Mouse (Mus musculus) G1E (cell line): ENCODE data around the gene Slc35f1. TPM values are rescaled to one million over a fixed set of nuclear protein-coding genes. Genes with fewer than 3 reads are reported as not detected.

Source experiments
- ATAC-seq: 2 replicates; pipeline ENCODE4 v1.8.0; 2016; ENCODE audit warnings: mild to moderate bottlenecking; ENCODE audit not compliant: insufficient number of reproducible peaks, poor library complexity, low FRiP score, severe bottlenecking; ENCODE audit errors: extremely low read depth
- DNase-seq: peaks from one replicate; pipeline ENCODE4 v3.0.0; 2012; ENCODE audit warnings: low spot score
- H3K27me3 ChIP-seq: 2 replicates; pipeline ENCODE4 v1.6.1; 2012; ENCODE audit warnings: mild to moderate bottlenecking, low read length, inconsistent platforms; ENCODE audit not compliant: insufficient read depth
- H3K36me3 ChIP-seq: replicated peaks from 2 replicates; pipeline ENCODE3; 2012; ENCODE audit warnings: mild to moderate bottlenecking, inconsistent platforms
- H3K4me1 ChIP-seq: 2 replicates; pipeline ENCODE4 v1.6.1; 2012; ENCODE audit warnings: low read depth, low read length, inconsistent platforms, mixed read lengths; ENCODE audit not compliant: insufficient read depth
- H3K4me3 ChIP-seq: 2 replicates; pipeline ENCODE4 v1.5.1; 2012; ENCODE audit warnings: low read depth, mild to moderate bottlenecking, inconsistent platforms, low read length, moderate library complexity, mixed read lengths
- H3K9me3 ChIP-seq: replicated peaks from 2 replicates; pipeline ENCODE4 v1.6.1; 2012; ENCODE audit warnings: inconsistent platforms
- CTCF ChIP-seq: IDR thresholded peaks from 2 replicates; pipeline ENCODE4 v1.5.1; 2012; ENCODE audit warnings: low read depth, low read length, inconsistent platforms, mixed read lengths
- GATA1 ChIP-seq: IDR thresholded peaks from 2 replicates; pipeline ENCODE4 v1.6.1; 2012; ENCODE audit warnings: borderline replicate concordance, low read length, inconsistent platforms, mixed read lengths
- GATA2 ChIP-seq: IDR thresholded peaks from 2 replicates; pipeline ENCODE4 v1.6.1; 2012; ENCODE audit warnings: low read depth, low read length, inconsistent platforms, borderline replicate concordance
- POLR2AphosphoS5 ChIP-seq: IDR thresholded peaks from 2 replicates; pipeline ENCODE4 v1.6.1; 2012; ENCODE audit warnings: low read depth, low read length, inconsistent platforms; ENCODE audit not compliant: insufficient replicate concordance
- TAL1 ChIP-seq: conservative IDR thresholded peaks from 2 replicates; pipeline ENCODE4 v1.6.1; 2012; ENCODE audit warnings: low read depth, low read length, inconsistent platforms, mixed read lengths
- polyA plus RNA-seq: library from polyadenylated mRNA; stranded (reverse); fragments of >175 nt; gene quantifications from 2 replicates; pipeline ENCODE4 v1.2.3, GENCODE M21; 2012
- total RNA-seq, 2 experiments: library from RNA; stranded (forward) in 1 of 2; stranded (reverse) in 1 of 2; fragments of 200-1000 nt in 1 of 2; fragments of >200 nt in 1 of 2; fragmentation: Nextera tagmentation in 1 of 2; gene quantifications; 2 replicates each; pipeline ENCODE4 v1.2.3; 2014 to 2017

The Slc35f1 gene
- total and polyA plus RNA-seq, 3 experiments: not detected

DNA sequence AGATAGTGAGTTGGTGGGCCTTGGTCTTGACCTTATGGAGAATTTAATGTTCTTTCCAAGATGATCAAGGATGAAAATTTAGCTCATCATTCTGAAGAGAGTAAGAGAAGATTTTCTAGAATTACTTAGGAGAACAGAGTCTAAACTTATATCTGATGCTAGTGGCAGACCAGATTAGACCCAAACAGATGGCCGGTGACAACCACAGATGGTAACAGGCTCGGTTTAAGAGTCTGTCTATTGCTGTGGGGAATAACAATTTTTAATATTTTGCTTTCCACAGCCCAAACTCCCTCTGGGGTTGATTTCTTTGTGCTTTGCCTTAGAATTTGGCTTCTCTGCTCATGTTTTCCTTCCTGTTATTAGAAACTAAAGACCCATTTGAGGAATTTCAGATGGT is 96.7 kb downstream of the Slc35f1 start:
- DNase-seq (no peak), ATAC-seq (no peak)
- Histone ChIP-seq H3K4me3 (no peak overlapping the region), H3K36me3 (no peaks in the 10 kb centered on the region), H3K27me3 (no peaks in the 10 kb centered on the region), H3K4me1 (no peaks in the 10 kb centered on the region), H3K9me3 (no peaks in the 10 kb centered on the region)
- TF ChIP-seq TAL1 (no peak), POLR2AphosphoS5 (no peak)

DNA sequence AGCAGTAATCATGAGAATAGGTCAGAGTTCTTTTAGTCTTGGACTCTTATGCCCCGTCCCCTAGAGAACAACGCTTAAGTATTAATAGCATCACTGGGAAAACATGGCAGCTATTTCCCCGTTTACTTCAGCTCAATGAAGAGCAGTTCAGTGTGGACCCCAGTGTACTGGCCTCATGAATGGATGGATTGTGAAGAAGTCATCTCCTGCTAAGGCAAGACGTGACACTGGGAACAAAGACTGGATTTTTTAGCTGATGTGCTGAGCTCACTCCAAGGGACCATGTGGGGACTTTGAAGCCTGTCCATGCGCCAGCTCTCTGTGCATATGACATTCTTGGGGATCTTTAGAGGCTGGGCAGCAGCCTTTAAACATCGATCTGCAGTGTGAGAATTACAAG is 101.2 kb downstream of the Slc35f1 start:
- DNase-seq: no peak
- ATAC-seq: no peak
- no peak for TF ChIP-seq CTCF
- TF ChIP-seq TAL1: no peak
- no peak for TF ChIP-seq GATA2
- no peak for TF ChIP-seq POLR2AphosphoS5
- no peak for TF ChIP-seq GATA1
- H3K4me1 ChIP-seq: no peaks in the 10 kb centered on the region
- H3K27me3 ChIP-seq: no peaks in the 10 kb centered on the region
- no peak overlapping the region for H3K4me3 ChIP-seq
- no peaks in the 10 kb centered on the region for H3K9me3 ChIP-seq
- no peaks in the 10 kb centered on the region for H3K36me3 ChIP-seq

DNA sequence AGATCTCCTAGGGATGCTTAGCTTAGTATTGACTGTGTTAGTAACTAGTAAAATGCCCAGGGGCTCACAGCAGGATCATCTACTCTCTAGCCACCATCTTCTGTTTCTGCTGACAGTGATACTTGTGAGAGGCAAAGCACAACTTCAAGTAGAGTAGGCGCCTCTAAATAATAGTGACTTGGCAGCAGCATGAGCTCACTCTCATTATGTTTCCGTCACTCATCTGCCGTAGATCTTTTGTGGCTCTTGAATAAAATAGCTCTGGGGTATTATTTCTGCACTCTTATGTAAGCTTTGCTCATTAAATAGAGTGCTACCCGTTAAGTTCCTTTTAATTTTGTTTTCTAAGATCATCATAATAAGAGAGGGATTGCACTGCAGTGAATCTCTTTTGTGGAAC is 107.1 kb downstream of the Slc35f1 start:
- ATAC-seq (no peak), DNase-seq (no peak)
- no peaks in the 10 kb centered on the region for H3K27me3 ChIP-seq
- no peaks in the 10 kb centered on the region for H3K4me1 ChIP-seq
- H3K36me3 ChIP-seq: no peaks in the 10 kb centered on the region
- no peak for TF ChIP-seq CTCF
- no peak for TF ChIP-seq POLR2AphosphoS5
- no peak for TF ChIP-seq GATA2
- no peak for TF ChIP-seq TAL1
- no peak for TF ChIP-seq GATA1
- no peak overlapping the region for H3K4me3 ChIP-seq
- no peaks in the 10 kb centered on the region for H3K9me3 ChIP-seq

- no peaks in the 10 kb centered on the region for H3K36me3 ChIP-seq
- no peaks in the 10 kb centered on the region for H3K4me1 ChIP-seq
- H3K4me3 ChIP-seq: no peak overlapping the region
- ATAC-seq: no peak
- no peak for DNase-seq
- no peak for TF ChIP-seq POLR2AphosphoS5
- no peak for TF ChIP-seq TAL1
- no peak for TF ChIP-seq CTCF
- H3K27me3 ChIP-seq: no peaks in the 10 kb centered on the region
- no peaks in the 10 kb centered on the region for H3K9me3 ChIP-seq
Measured at GRCm38 (mm10) chr10:52807808-52808207, 117.5 kb downstream of the Slc35f1 start.

DNA sequence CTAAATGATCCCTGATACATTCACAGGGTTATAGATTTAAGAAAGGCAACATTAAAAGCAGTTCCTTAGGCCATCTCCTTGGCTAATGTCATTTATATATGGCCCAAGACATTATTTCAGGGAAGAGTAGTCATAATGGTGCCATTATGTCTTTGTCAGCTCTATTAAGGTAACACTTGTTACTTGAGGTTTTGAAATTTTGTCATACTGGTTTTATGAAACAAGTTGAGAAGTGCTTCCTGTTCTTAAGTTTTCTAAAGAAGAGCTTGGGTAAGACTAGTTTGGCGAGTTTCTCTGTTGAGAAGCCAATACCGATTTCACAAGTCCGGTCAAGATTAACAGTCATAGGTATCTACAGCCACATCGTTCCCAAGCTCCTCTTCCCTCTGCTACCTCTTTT is 122.5 kb downstream of the Slc35f1 start:
- TF ChIP-seq CTCF (no peak), TAL1 (no peak), GATA2 (no peak), POLR2AphosphoS5 (no peak), GATA1 (no peak)
- no peaks in the 10 kb centered on the region for H3K27me3 ChIP-seq
- no peaks in the 10 kb centered on the region for H3K4me1 ChIP-seq
- DNase-seq: no peak
- H3K9me3 ChIP-seq: no peaks in the 10 kb centered on the region
- ATAC-seq: no peak
- no peak overlapping the region for H3K4me3 ChIP-seq
- H3K36me3 ChIP-seq: no peaks in the 10 kb centered on the region

DNA sequence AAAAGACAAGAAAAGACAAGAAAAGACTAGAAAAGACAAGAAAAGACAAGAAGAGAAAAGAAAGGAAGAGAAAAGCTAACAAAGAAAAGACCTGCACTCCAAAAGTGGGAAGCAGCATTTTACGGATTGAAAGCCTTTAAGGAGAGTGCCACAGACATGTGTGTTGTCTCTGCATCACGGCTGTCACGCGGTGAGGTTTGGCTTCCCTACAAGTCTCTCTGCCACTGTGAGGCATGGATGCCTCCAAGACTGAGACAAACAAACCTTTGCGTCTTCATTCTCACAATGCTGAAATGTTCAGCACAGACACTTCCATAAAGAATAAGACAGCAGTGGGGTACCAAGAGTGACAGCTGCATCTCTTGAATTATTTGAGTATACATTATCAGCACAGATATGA is 124.0 kb downstream of the Slc35f1 start:
- no peaks in the 10 kb centered on the region for H3K4me1 ChIP-seq
- ATAC-seq: no peak
- H3K4me3 ChIP-seq: no peak overlapping the region
- no peak for DNase-seq
- no peaks in the 10 kb centered on the region for H3K36me3 ChIP-seq
- no peaks in the 10 kb centered on the region for H3K9me3 ChIP-seq
- no peaks in the 10 kb centered on the region for H3K27me3 ChIP-seq
- TF ChIP-seq TAL1 (no peak), GATA1 (no peak), GATA2 (no peak), CTCF (no peak), POLR2AphosphoS5 (no peak)

DNA sequence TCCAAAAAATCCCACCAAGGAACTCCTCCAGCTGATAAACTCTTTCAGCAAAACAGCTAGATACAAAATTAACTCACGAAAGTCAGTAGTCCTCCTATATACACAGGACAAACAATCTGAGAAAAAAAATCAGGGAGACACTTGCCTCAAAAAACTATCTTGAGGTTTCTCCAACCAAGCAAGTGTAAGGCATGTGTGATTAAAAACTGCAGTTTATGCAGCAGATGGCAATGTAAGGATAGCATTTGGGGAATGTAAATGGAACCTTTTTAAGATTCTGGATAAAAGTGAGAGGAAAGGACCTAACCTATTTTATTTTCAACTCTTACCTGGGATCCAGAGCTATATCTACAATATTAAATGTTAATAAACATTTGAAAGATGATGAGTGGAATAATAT is 129.3 kb downstream of the Slc35f1 start:
- Histone ChIP-seq H3K9me3 (no peaks in the 10 kb centered on the region), H3K4me1 (no peaks in the 10 kb centered on the region), H3K27me3 (no peaks in the 10 kb centered on the region), H3K36me3 (no peaks in the 10 kb centered on the region), H3K4me3 (no peak overlapping the region)
- DNase-seq (no peak), ATAC-seq (no peak)
- TF ChIP-seq TAL1: no peak
- no peak for TF ChIP-seq GATA1
- no peak for TF ChIP-seq POLR2AphosphoS5
- no peak for TF ChIP-seq GATA2
- TF ChIP-seq CTCF: no peak

DNA sequence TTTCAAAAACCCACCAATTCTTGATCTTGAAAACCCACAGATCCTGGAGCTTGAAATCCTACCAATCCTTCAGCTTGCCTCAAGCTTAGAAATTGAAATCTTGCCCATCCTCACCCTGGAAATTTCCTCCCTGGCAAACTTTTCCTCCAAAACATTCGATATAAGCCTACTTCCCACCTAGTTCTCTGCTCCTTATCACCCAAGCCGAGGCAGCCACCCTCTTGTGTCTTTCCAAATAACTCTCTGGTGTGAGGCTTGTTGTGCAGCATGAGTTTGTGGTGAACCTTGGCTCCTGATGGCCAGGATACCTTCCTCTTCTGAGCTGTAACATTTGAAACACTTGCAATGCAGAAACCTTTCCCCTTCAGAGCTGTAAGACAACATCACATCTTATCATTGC is 132.6 kb downstream of the Slc35f1 start:
- TF ChIP-seq TAL1 (no peak), GATA1 (no peak)
- Histone ChIP-seq H3K4me1 (no peaks in the 10 kb centered on the region), H3K4me3 (no peak overlapping the region), H3K9me3 (peaks cover 5% of the 10 kb centered on the region), H3K27me3 (no peaks in the 10 kb centered on the region), H3K36me3 (no peaks in the 10 kb centered on the region)
- DNase-seq (no peak), ATAC-seq (no peak)
